Mouse (Mus musculus) hematopoietic stem cell, adult 5-6 weeks (primary cell): Measurements from ENCODE around the gene Nrxn2. TPM values are rescaled to one million over a fixed set of nuclear protein-coding genes. Genes with fewer than 3 reads are reported as not detected.
A peak's percentile ranks its signal among the peaks of the same experiment; 100 is the strongest.

Experiments
- ATAC-seq, 2 experiments: fragments of 125-278 bp in 1 of 2; replicated peaks in 1 of 2; 2 replicates each; pipeline ENCODE4 v1.8.0; 2016 to 2017; ENCODE audit warnings: inconsistent platforms in 2 of 2, mild to moderate bottlenecking in 2 of 2, moderate number of reproducible peaks in 2 of 2, low read depth in 1 of 2, moderate TSS enrichment in 1 of 2; ENCODE audit not compliant: low FRiP score in 2 of 2, poor library complexity in 2 of 2, severe bottlenecking in 2 of 2, insufficient read depth in 1 of 2, low TSS enrichment in 1 of 2
- total RNA-seq: library from RNA; stranded (forward); fragments of 172-1452, 232-1000 nt; gene quantifications from 2 replicates; pipeline ENCODE4 v1.2.3, GENCODE M21; 2017

Nrxn2 gene
- total RNA-seq, 1 experiment from 2014 or later: 0.25 TPM

GRCm38 (mm10) chr19:6407109-6407508, 11.4 kb upstream of the Nrxn2 start:
- no peak for ATAC-seq

GRCm38 (mm10) chr19:6407816-6408510, 10.6 kb upstream of the Nrxn2 start:
- no peak for ATAC-seq

- 0 out of 4 replicates have a peak, but pooled peaks of 1 of the 2 experiments have one; percentile 7 for ATAC-seq
These were observed 9.8 kb upstream of the Nrxn2 start for GRCm38 (mm10) chr19:6408749-6409148.

GRCm38 (mm10) chr19:6409176-6409575, 9.4 kb upstream of the Nrxn2 start:
- ATAC-seq: no peak

- no peak for ATAC-seq
These were observed 8.6 kb upstream of the Nrxn2 start for GRCm38 (mm10) chr19:6409936-6410335.

- ATAC-seq: no peak
These were observed 5.7 kb upstream of the Nrxn2 start for GRCm38 (mm10) chr19:6412798-6413197.

GRCm38 (mm10) chr19:6415454-6415853, 3.1 kb upstream of the Nrxn2 start:
- no peak for ATAC-seq

GRCm38 (mm10) chr19:6416124-6416770, 2.3 kb upstream of the Nrxn2 start:
- no peak for ATAC-seq

GRCm38 (mm10) chr19:6416894-6417761, 1.4 kb upstream of the Nrxn2 start:
- no peak for ATAC-seq

GRCm38 (mm10) chr19:6418984-6419692, 607 bp downstream of the Nrxn2 start:
- no peak for ATAC-seq

- ATAC-seq: no peak
These were observed 1.3 kb downstream of the Nrxn2 start for GRCm38 (mm10) chr19:6419805-6420310.

- no peak for ATAC-seq
These were observed 2.1 kb downstream of the Nrxn2 start for GRCm38 (mm10) chr19:6420481-6421210.

GRCm38 (mm10) chr19:6421211-6421590, 2.7 kb downstream of the Nrxn2 start:
- no peak for ATAC-seq

GRCm38 (mm10) chr19:6422014-6422413, 3.5 kb downstream of the Nrxn2 start:
- no peak for ATAC-seq

GRCm38 (mm10) chr19:6423241-6423640, 4.7 kb downstream of the Nrxn2 start:
- ATAC-seq: no peak

GRCm38 (mm10) chr19:6424137-6424881, 5.8 kb downstream of the Nrxn2 start:
- ATAC-seq: no peak
